Mouse (Mus musculus): ENCODE results near the gene Cxcr5. TPM values are rescaled to one million over a fixed set of nuclear protein-coding genes. Genes with fewer than 3 reads are reported as not detected.

Cxcr5 gene
- polyA plus RNA-seq, 1 experiment from 2014 or later: not detected

- H3K4me1 ChIP-seq: peaks cover 27% of the 10 kb centered on the region
- no peaks in the 10 kb centered on the region for H3K9me3 ChIP-seq (replicated peaks)
- H3K27me3 ChIP-seq: no peaks in the 10 kb centered on the region
- peak overlapping the region; percentile 51 for H3K9ac ChIP-seq
- 3% methylated on average over 18 of the region's 18 CpGs for WGBS
- no peaks in the 10 kb centered on the region for H3K36me3 ChIP-seq (ENCODE audit: poor library complexity, severe bottlenecking)
- H3K27ac ChIP-seq: peak overlapping the region; percentile 4; the same call in 1 of the 2 replicates
- H3K4me3 ChIP-seq: peak overlapping the region; percentile 23
- peak overlapping the region; percentile 54 for H3K4me2 ChIP-seq
- peak; percentile 36; the same call in 1 of the 2 replicates for ATAC-seq
Observed at GRCm38 (mm10) chr9:44598899-44599495, 37.3 kb upstream of the Cxcr5 start.

GRCm38 (mm10) chr9:44597742-44598141 is 36.1 kb upstream of the Cxcr5 start:
- ATAC-seq: no peak
- Histone ChIP-seq H3K4me1 (peaks cover 16% of the 10 kb centered on the region), H3K4me3 (no peak overlapping the region), H3K36me3 (ENCODE audit: poor library complexity, severe bottlenecking) (no peaks in the 10 kb centered on the region), H3K9ac (no peak overlapping the region), H3K4me2 (no peak overlapping the region), H3K9me3 (replicated peaks) (no peaks in the 10 kb centered on the region), H3K27me3 (no peaks in the 10 kb centered on the region), H3K27ac (no peak overlapping the region)
- WGBS: 91% methylated on average over 2 of the region's 2 CpGs

GRCm38 (mm10) chr9:44595537-44595930 is 33.9 kb upstream of the Cxcr5 start:
- H3K9me3 ChIP-seq (replicated peaks): no peaks in the 10 kb centered on the region
- 81% methylated on average over 1 of the region's 1 CpGs for WGBS
- no peak for ATAC-seq

GRCm38 (mm10) chr9:44594901-44595536 is 33.3 kb upstream of the Cxcr5 start:
- no peaks in the 10 kb centered on the region for H3K36me3 ChIP-seq (ENCODE audit: poor library complexity, severe bottlenecking)
- H3K27ac ChIP-seq: no peak overlapping the region
- H3K4me2 ChIP-seq: no peak overlapping the region
- peaks cover 14% of the 10 kb centered on the region for H3K4me1 ChIP-seq
- H3K9me3 ChIP-seq (replicated peaks): no peaks in the 10 kb centered on the region
- ATAC-seq: no peak
- H3K4me3 ChIP-seq: no peak overlapping the region
- 84% methylated on average over 9 of the region's 9 CpGs for WGBS
- H3K9ac ChIP-seq: no peak overlapping the region
- H3K27me3 ChIP-seq: no peaks in the 10 kb centered on the region

More at GRCm38 (mm10) chr9:44595537-44595930, 33.9 kb upstream of the Cxcr5 start:
- Histone ChIP-seq H3K4me2 (no peak overlapping the region), H3K4me3 (no peak overlapping the region), H3K36me3 (ENCODE audit: poor library complexity, severe bottlenecking) (no peaks in the 10 kb centered on the region), H3K9ac (no peak overlapping the region), H3K27me3 (no peaks in the 10 kb centered on the region), H3K4me1 (peaks cover 14% of the 10 kb centered on the region), H3K27ac (no peak overlapping the region)

- no peak overlapping the region for H3K27ac ChIP-seq
- H3K4me3 ChIP-seq: no peak overlapping the region
- no peak overlapping the region for H3K4me2 ChIP-seq
- ATAC-seq: no peak
- peaks cover 7% of the 10 kb centered on the region for H3K4me1 ChIP-seq
- no peaks in the 10 kb centered on the region for H3K9me3 ChIP-seq (replicated peaks)
- H3K36me3 ChIP-seq (ENCODE audit: poor library complexity, severe bottlenecking): no peaks in the 10 kb centered on the region
- 82% methylated on average over 4 of the region's 4 CpGs for WGBS
- no peaks in the 10 kb centered on the region for H3K27me3 ChIP-seq
- no peak overlapping the region for H3K9ac ChIP-seq
Observed at GRCm38 (mm10) chr9:44593886-44594285, 32.2 kb upstream of the Cxcr5 start.

GRCm38 (mm10) chr9:44593221-44593620 is 31.5 kb upstream of the Cxcr5 start:
- no peak for ATAC-seq
- Histone ChIP-seq H3K36me3 (ENCODE audit: poor library complexity, severe bottlenecking) (no peaks in the 10 kb centered on the region), H3K4me2 (no peak overlapping the region), H3K9ac (no peak overlapping the region), H3K9me3 (replicated peaks) (no peaks in the 10 kb centered on the region), H3K4me3 (no peak overlapping the region), H3K27ac (no peak overlapping the region), H3K27me3 (no peaks in the 10 kb centered on the region), H3K4me1 (peaks cover under 1% of the 10 kb centered on the region; the same call in 1 of the 2 replicates)
- WGBS: 83% methylated on average over 4 of the region's 4 CpGs

- 88% methylated on average over 7 of the region's 7 CpGs for WGBS
- Histone ChIP-seq H3K27me3 (no peaks in the 10 kb centered on the region), H3K9ac (no peak overlapping the region), H3K27ac (no peak overlapping the region), H3K4me2 (no peak overlapping the region), H3K9me3 (replicated peaks) (no peaks in the 10 kb centered on the region), H3K4me1 (no peaks in the 10 kb centered on the region), H3K36me3 (ENCODE audit: poor library complexity, severe bottlenecking) (no peaks in the 10 kb centered on the region), H3K4me3 (no peak overlapping the region)
- no peak for ATAC-seq
Observed at GRCm38 (mm10) chr9:44591595-44592188, 30.0 kb upstream of the Cxcr5 start.

- WGBS: 2% methylated on average over 2 of the region's 2 CpGs
Observed at GRCm38 (mm10) chr9:44590969-44591368, 29.3 kb upstream of the Cxcr5 start.

GRCm38 (mm10) chr9:44589095-44589494 is 27.4 kb upstream of the Cxcr5 start:
- Histone ChIP-seq H3K9ac (no peak overlapping the region), H3K4me1 (no peaks in the 10 kb centered on the region), H3K4me3 (no peak overlapping the region), H3K27ac (no peak overlapping the region), H3K4me2 (no peak overlapping the region), H3K36me3 (ENCODE audit: poor library complexity, severe bottlenecking) (no peaks in the 10 kb centered on the region), H3K27me3 (no peaks in the 10 kb centered on the region), H3K9me3 (replicated peaks) (peaks cover 1% of the 10 kb centered on the region; the same call in 1 of the 2 replicates)
- ATAC-seq: no peak

More at GRCm38 (mm10) chr9:44590969-44591368, 29.3 kb upstream of the Cxcr5 start:
- H3K27me3 ChIP-seq: no peaks in the 10 kb centered on the region
- no peaks in the 10 kb centered on the region for H3K4me1 ChIP-seq
- no peaks in the 10 kb centered on the region for H3K9me3 ChIP-seq (replicated peaks)
- H3K9ac ChIP-seq: no peak overlapping the region
- H3K4me3 ChIP-seq: no peak overlapping the region
- ATAC-seq: no peak
- no peak overlapping the region for H3K27ac ChIP-seq
- no peak overlapping the region for H3K4me2 ChIP-seq
- H3K36me3 ChIP-seq (ENCODE audit: poor library complexity, severe bottlenecking): no peaks in the 10 kb centered on the region

GRCm38 (mm10) chr9:44588605-44589004 is 26.9 kb upstream of the Cxcr5 start:
- no peak for ATAC-seq
- 83% methylated on average over 9 of the region's 9 CpGs for WGBS
- H3K4me3 ChIP-seq: no peak overlapping the region

GRCm38 (mm10) chr9:44587262-44588160 is 25.8 kb upstream of the Cxcr5 start:
- no peak for ATAC-seq
- no peaks in the 10 kb centered on the region for H3K27me3 ChIP-seq
- no peaks in the 10 kb centered on the region for H3K4me1 ChIP-seq
- 82% methylated on average over 9 of the region's 9 CpGs for WGBS
- H3K9me3 ChIP-seq (replicated peaks): peaks cover 5% of the 10 kb centered on the region; the same call in 1 of the 2 replicates
- H3K9ac ChIP-seq: no peak overlapping the region
- no peak overlapping the region for H3K4me3 ChIP-seq
- no peak overlapping the region for H3K4me2 ChIP-seq
- no peak overlapping the region for H3K27ac ChIP-seq
- no peaks in the 10 kb centered on the region for H3K36me3 ChIP-seq (ENCODE audit: poor library complexity, severe bottlenecking)

More at GRCm38 (mm10) chr9:44588605-44589004, 26.9 kb upstream of the Cxcr5 start:
- no peak overlapping the region for H3K4me2 ChIP-seq
- H3K27me3 ChIP-seq: no peaks in the 10 kb centered on the region
- peaks cover 5% of the 10 kb centered on the region; the same call in 1 of the 2 replicates for H3K9me3 ChIP-seq (replicated peaks)
- H3K27ac ChIP-seq: no peak overlapping the region
- H3K36me3 ChIP-seq (ENCODE audit: poor library complexity, severe bottlenecking): no peaks in the 10 kb centered on the region
- H3K4me1 ChIP-seq: no peaks in the 10 kb centered on the region
- H3K9ac ChIP-seq: no peak overlapping the region
